Mouse (Mus musculus) testis, postnatal 10 days (tissue): ENCODE measurements at regions not wholly inside any gene's neighbourhood (a gene's known extent, or its start where the extent isn't known, plus 50 kb on each side); places are given as distances from the start of the nearest gene placed in this dataset.

Experiments used
- DNase-seq: peaks from one replicate; pipeline ENCODE4 v3.0.0; 2021; ENCODE audit warnings: low spot score

GRCm38 (mm10) chr19:14785661-14786060, 187.8 kb upstream of the Tle4 start:
- no peak for DNase-seq

GRCm38 (mm10) chr19:14777709-14778108, 179.9 kb upstream of the Tle4 start:
- no peak for DNase-seq

GRCm38 (mm10) chr19:14777198-14777597, 179.3 kb upstream of the Tle4 start:
- DNase-seq: no peak

GRCm38 (mm10) chr19:14776791-14777190, 178.9 kb upstream of the Tle4 start:
- no peak for DNase-seq

GRCm38 (mm10) chr19:14772794-14773193, 174.9 kb upstream of the Tle4 start:
- no peak for DNase-seq

GRCm38 (mm10) chr19:14752646-14753045, 154.8 kb upstream of the Tle4 start:
- no peak for DNase-seq

- no peak for DNase-seq
Observed at GRCm38 (mm10) chr19:14742361-14742760, 144.5 kb upstream of the Tle4 start.

GRCm38 (mm10) chr19:14740936-14741335, 143.1 kb upstream of the Tle4 start:
- DNase-seq: no peak

- DNase-seq: no peak
Observed at GRCm38 (mm10) chr19:14740139-14740538, 142.3 kb upstream of the Tle4 start.

- DNase-seq: no peak
Observed at GRCm38 (mm10) chr19:14736514-14736913, 138.7 kb upstream of the Tle4 start.

- DNase-seq: no peak
Observed at GRCm38 (mm10) chr19:14725329-14725728, 127.5 kb upstream of the Tle4 start.

- DNase-seq: no peak
Observed at GRCm38 (mm10) chr19:14724637-14725036, 126.8 kb upstream of the Tle4 start.

- DNase-seq: no peak
Observed at GRCm38 (mm10) chr19:14705791-14706190, 107.9 kb upstream of the Tle4 start.

- no peak for DNase-seq
Observed at GRCm38 (mm10) chr19:14701116-14701515, 103.3 kb upstream of the Tle4 start.

GRCm38 (mm10) chr19:14695369-14695768, 97.5 kb upstream of the Tle4 start:
- no peak for DNase-seq

- no peak for DNase-seq
Observed at GRCm38 (mm10) chr19:14692183-14692582, 94.3 kb upstream of the Tle4 start.

- DNase-seq: no peak
Observed at GRCm38 (mm10) chr19:14685628-14686027, 87.8 kb upstream of the Tle4 start.

- no peak for DNase-seq
Observed at GRCm38 (mm10) chr19:14684669-14685068, 86.8 kb upstream of the Tle4 start.

- DNase-seq: no peak
Observed at GRCm38 (mm10) chr19:14681306-14681705, 83.5 kb upstream of the Tle4 start.

GRCm38 (mm10) chr19:14679776-14680175, 81.9 kb upstream of the Tle4 start:
- no peak for DNase-seq

GRCm38 (mm10) chr19:14678584-14678983, 80.7 kb upstream of the Tle4 start:
- DNase-seq: no peak

- no peak for DNase-seq
Observed at GRCm38 (mm10) chr19:14676929-14677328, 79.1 kb upstream of the Tle4 start.

- DNase-seq: no peak
Observed at GRCm38 (mm10) chr19:14670821-14671104, 72.9 kb upstream of the Tle4 start.

- no peak for DNase-seq
Observed at GRCm38 (mm10) chr19:14670078-14670820, 72.4 kb upstream of the Tle4 start.
